Mouse (Mus musculus) kidney, adult 2 months (tissue): ENCODE measurements around the gene Tmco1. TPM values are rescaled to one million over a fixed set of nuclear protein-coding genes. Genes with fewer than 3 reads are reported as not detected.

Experiments used
- DNase-seq: peaks from one replicate; pipeline ENCODE4 v3.0.0; 2021
- H3K27ac ChIP-seq: fragments of 200-500 bp; 2 replicates; pipeline ENCODE4 v1.5.1; 2012; ENCODE audit warnings: low read depth, low read length, control low read depth, inconsistent platforms; ENCODE audit not compliant: insufficient read depth
- H3K27me3 ChIP-seq: fragments of 200-500 bp; replicated peaks from 2 replicates; pipeline ENCODE4 v1.6.1; 2012; ENCODE audit warnings: mild to moderate bottlenecking, moderate library complexity, low read length, inconsistent platforms; ENCODE audit not compliant: control insufficient read depth, insufficient read depth
- H3K36me3 ChIP-seq: fragments of 200-500 bp; 2 replicates; pipeline ENCODE4 v1.6.1; 2012; ENCODE audit warnings: mild to moderate bottlenecking, moderate library complexity, low read length, inconsistent platforms; ENCODE audit not compliant: control insufficient read depth, insufficient read depth
- H3K4me1 ChIP-seq: fragments of 200-500 bp; 2 replicates; pipeline ENCODE4 v1.6.1; 2011; ENCODE audit warnings: low read length; ENCODE audit not compliant: control insufficient read depth, insufficient read depth
- H3K4me3 ChIP-seq: fragments of 200-500 bp; 2 replicates; pipeline ENCODE4 v1.5.1; 2011; ENCODE audit warnings: mild to moderate bottlenecking, low read depth, low read length, control low read depth; ENCODE audit not compliant: insufficient read depth
- CTCF ChIP-seq: fragments of 200-500 bp; conservative IDR thresholded peaks from 2 replicates; pipeline ENCODE4 v1.5.1; 2011; ENCODE audit warnings: low read depth, mild to moderate bottlenecking, control low read depth, low read length, moderate library complexity, mixed read lengths; ENCODE audit not compliant: insufficient read depth, insufficient read length
- POLR2A ChIP-seq: fragments of 200-500 bp; IDR thresholded peaks from one replicate; pipeline ENCODE4 v1.6.1; 2011; ENCODE audit warnings: low read depth, low read length, control low read depth
- WGBS: fragments of 180-500 bp; shearing (Covaris S2); methylation state at CpG from one replicate; pipeline ENCODE4 v1.1.7; 2018; 5-methylcytosine and 5-hydroxymethylcytosine counted together
- polyA plus RNA-seq: library from polyadenylated mRNA; depleted of rRNA; stranded (reverse); fragments of >200 nt; gene quantifications from 2 replicates; pipeline ENCODE4 v1.2.3, GENCODE M21; 2012; rRNA removed

Tmco1 gene
- 96.7 and 127 TPM in 2 replicates for polyA plus RNA-seq

DNA sequence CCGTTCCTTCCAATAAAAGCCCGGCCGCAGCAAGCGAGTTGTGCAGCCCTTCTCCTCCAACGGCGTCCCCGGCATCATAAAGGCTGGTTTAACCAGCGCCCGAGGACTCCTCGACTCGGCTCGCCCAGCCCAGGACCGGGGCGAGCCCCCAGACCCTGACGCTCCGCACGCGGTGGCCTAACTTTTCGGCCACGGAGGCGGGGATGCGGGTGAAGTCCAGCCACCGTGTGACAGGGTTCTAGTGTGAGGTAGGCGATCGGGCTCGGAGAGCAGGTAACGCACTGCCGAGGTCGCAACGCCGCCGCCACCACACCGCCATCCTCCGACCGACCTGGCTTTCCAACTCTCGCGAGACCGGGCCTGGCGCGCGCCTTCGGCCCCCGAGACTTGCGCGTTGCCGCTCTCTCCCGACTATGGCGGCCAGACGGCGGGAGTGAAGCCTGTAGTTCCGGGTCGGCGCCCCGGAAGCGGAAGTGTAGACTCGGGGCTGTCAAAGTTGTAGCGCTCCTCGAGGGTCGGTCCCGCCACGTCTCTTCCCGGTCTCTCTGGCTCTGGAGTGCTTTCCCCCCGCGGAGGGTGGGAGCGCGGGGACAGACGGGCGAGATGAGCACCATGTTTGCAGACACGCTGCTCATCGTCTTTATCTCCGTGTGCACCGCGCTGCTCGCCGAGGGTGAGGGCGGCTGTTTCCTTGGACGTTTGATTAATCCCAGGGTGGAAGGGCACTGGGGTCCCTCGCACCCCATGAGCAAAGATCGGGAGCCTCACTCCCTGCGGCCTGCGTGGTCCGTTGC lies at the start of gene Tmco1:
Tmco1 (plus strand) TSS at position 118 of the 794 bp plus-strand sequence.
- TF ChIP-seq CTCF = no peak
- TF ChIP-seq POLR2A = peak; percentile 90
- Histone ChIP-seq H3K4me3 (peak within 1 kb of the TSS; percentile 99), H3K27me3 (no peaks in the 10 kb centered on the region), H3K27ac (peak within 1 kb of the TSS; percentile 93), H3K36me3 (no peaks in the 10 kb centered on the region), H3K4me1 (peaks cover 7% of the 10 kb centered on the region; the same call in 1 of the 2 replicates)
- DNase-seq = peak; percentile 98
- under 1% methylated on average over 82 of the region's 82 CpGs for WGBS

DNA sequence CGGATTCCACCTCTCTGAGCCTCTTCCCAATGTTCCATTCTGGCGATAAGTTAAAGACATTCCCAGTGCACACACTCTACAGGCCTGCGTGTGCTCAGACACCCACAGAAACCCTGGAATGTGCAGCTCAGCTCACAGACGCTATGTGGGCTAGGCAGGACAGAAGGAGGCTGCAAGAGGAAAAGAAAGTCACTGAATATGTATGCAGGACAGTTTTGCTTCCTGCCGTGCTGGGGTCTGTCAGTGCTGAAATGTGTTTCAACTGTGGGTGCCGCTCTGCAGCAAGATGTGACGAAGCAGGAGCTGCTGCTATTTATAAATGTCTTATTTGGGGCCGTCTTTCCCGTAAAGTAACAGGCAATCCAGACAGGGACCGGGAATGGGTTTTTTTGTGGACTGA lies 48.5 kb upstream of the Tmco1 start:
- 66% methylated on average over 10 of the region's 10 CpGs for WGBS
- no peak for DNase-seq
- TF ChIP-seq POLR2A = no peak
- no peak for TF ChIP-seq CTCF
- no peak overlapping the region for H3K4me3 ChIP-seq
- peaks cover 7% of the 10 kb centered on the region; the same call in 1 of the 2 replicates for H3K4me1 ChIP-seq
- H3K36me3 ChIP-seq = no peaks in the 10 kb centered on the region
- no peak overlapping the region for H3K27ac ChIP-seq
- H3K27me3 ChIP-seq = no peaks in the 10 kb centered on the region

DNA sequence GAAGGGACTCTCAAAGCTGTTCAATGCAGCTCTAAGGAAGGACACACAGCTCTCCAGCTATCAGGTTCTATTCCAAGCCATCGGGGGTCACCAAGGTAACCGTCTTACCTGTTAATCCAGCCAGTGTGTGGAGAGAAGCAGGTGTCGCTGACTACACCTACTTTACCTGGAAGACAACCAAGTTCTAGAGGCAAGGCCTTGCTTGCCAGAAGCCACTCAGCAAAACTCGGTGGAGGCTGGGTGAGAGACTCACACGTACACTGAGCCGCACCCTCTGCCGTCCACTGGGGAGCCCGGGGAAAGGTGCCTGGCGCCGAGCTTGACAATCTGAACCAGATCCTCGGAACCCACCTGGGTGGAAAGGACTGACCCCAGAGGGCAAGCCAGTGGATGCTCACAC lies 46.4 kb upstream of the Tmco1 start:
- WGBS = 56% methylated on average over 11 of the region's 11 CpGs
- Histone ChIP-seq H3K27me3 (no peaks in the 10 kb centered on the region), H3K36me3 (no peaks in the 10 kb centered on the region), H3K4me3 (no peak overlapping the region), H3K4me1 (peaks cover 7% of the 10 kb centered on the region; the same call in 1 of the 2 replicates), H3K27ac (no peak overlapping the region)
- no peak for TF ChIP-seq CTCF
- no peak for TF ChIP-seq POLR2A
- peak; percentile 52 for DNase-seq

DNA sequence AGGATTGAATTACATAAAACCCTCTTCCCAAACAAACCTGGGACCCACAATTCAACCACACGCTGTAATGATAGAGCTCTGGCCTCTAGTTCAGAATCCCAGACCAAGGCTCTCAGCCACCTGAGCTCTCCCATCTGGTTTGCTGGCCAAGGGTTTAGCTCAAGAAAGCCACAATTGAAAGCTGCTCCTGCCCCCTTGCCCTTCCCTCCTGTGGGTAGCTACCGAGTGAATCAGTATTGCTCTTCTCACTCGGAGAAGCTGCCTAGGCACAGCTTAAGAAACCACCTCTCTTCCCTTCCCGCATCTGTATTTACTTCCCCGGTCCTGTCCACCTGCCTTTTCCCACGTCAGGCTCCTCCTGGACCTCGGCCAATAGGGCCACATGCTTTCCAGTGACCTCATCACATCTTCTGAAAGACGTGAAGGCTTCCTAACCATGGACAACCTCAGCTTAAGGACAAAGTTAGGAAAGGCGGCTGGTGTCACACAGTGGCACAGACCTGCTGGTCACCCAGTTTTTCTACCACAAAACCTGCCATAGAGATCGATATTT lies 45.6 kb upstream of the Tmco1 start:
- 46% methylated on average over 10 of the region's 10 CpGs for WGBS
- TF ChIP-seq CTCF = no peak
- TF ChIP-seq POLR2A = no peak
- Histone ChIP-seq H3K36me3 (no peaks in the 10 kb centered on the region), H3K4me1 (peaks cover 7% of the 10 kb centered on the region; the same call in 1 of the 2 replicates), H3K4me3 (no peak overlapping the region), H3K27ac (no peak overlapping the region), H3K27me3 (no peaks in the 10 kb centered on the region)
- no peak for DNase-seq

DNA sequence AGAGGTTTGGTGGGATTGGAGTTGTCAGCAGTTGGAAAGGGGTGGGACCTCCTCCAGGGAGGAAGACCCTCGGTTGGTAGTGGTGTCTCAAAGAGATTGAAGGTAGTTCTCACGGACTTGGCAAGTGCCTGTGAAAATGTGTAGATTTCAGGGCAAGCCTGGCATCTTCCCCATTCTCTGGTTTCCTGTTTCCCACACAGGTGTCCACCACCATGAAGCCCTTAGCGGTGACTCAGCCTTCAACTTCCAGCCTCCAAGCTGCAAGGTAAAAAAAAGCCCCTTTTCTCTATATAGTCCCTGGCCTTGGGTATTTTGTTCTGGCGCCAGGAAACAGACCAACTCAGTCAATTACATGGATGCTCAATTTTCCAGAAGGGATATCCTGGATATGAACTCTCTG lies 42.8 kb upstream of the Tmco1 start:
- H3K4me1 ChIP-seq = peaks cover 10% of the 10 kb centered on the region
- H3K27me3 ChIP-seq = no peaks in the 10 kb centered on the region
- no peak overlapping the region for H3K27ac ChIP-seq
- WGBS = 71% methylated on average over 4 of the region's 4 CpGs
- TF ChIP-seq CTCF (no peak), POLR2A (no peak)
- no peak for DNase-seq
- no peak overlapping the region for H3K4me3 ChIP-seq
- no peaks in the 10 kb centered on the region for H3K36me3 ChIP-seq

DNA sequence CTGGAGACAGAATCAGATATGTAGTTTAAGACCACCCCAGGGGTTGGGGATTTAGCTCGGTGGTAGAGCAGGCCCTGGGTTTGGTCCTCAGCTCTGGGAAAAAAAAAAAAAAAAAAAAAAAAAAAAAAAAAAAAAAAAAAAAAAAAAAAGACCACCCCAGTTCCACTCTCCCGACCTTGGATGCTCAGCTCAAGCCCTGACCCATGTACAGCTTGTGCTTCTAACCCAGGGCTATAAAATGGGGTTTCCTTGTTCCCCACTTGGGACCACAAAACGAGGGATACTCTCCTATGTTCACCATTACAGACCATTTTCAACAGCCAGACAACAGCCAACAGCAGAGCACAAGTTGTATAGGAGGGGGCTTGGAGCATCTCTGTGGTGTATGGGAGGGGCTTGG lies 41.5 kb upstream of the Tmco1 start:
- no peaks in the 10 kb centered on the region for H3K27me3 ChIP-seq
- H3K4me1 ChIP-seq = peaks cover 12% of the 10 kb centered on the region
- no peaks in the 10 kb centered on the region for H3K36me3 ChIP-seq
- H3K4me3 ChIP-seq = no peak overlapping the region
- no peak overlapping the region for H3K27ac ChIP-seq
- 83% methylated on average over 3 of the region's 3 CpGs for WGBS
- DNase-seq = no peak
- TF ChIP-seq CTCF = no peak
- no peak for TF ChIP-seq POLR2A

DNA sequence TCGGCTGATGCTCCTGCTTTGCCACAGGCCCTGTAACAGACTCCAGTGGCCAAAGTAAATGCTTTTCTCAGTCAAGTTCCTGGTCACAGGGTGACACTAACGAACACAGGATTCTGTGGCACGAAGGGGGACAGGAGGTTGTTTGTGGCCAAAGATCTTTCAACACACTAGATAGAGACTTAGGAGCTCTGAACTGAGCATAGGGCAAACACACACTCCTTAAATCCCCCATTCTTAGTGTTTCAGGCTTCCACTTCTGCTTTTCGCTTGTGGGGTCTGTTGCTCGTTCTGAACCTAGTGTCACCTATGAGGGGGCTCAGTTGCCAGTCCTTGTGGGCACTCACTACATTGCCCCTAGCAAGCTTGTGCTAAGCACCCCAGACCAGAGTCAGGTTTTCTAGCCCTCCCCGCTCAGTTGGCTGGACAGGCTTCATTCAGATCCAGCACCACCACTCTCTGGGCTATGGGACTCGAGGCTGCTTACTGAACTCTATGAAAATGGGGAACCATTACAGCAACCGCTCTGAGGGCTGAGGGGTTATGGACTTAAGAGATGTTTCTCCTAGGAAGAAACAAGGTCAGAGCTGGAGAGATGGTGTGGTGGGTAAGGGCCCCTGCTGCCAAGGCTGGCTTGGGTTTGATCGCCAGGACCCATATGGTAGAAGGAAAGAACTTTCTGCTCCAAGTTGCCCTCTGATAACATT lies 39.7 kb upstream of the Tmco1 start:
- Histone ChIP-seq H3K36me3 (no peaks in the 10 kb centered on the region), H3K27me3 (no peaks in the 10 kb centered on the region), H3K27ac (no peak overlapping the region), H3K4me1 (peaks cover 7% of the 10 kb centered on the region), H3K4me3 (no peak overlapping the region)
- TF ChIP-seq CTCF (no peak), POLR2A (no peak)
- WGBS = 88% methylated on average over 9 of the region's 9 CpGs
- no peak for DNase-seq
